Mouse (Mus musculus) kidney, embryonic 16.5 days (tissue): ENCODE results near the gene Pamr1. TPM values are rescaled to one million over a fixed set of nuclear protein-coding genes. Genes with fewer than 3 reads are reported as not detected.

Source experiments
- ATAC-seq: fragments of 200-750 bp; cut with Nextera tagmentation; 2 replicates; pipeline ENCODE4 v1.8.0; 2017; ENCODE audit warnings: moderate TSS enrichment; ENCODE audit not compliant: low FRiP score, low TSS enrichment
- H3K27ac ChIP-seq: fragments of 300-500 bp; sonication (generic); 2 replicates; pipeline ENCODE4 v1.5.1; 2014; ENCODE audit warnings: low read length
- H3K27me3 ChIP-seq: fragments of 300-500 bp; sonication (generic); 2 replicates; pipeline ENCODE4 v1.6.1; 2014; ENCODE audit warnings: low read length, control low read depth, mixed read lengths; ENCODE audit not compliant: insufficient read depth
- H3K36me3 ChIP-seq: fragments of 300-500 bp; sonication (generic); 2 replicates; pipeline ENCODE4 v1.6.1; 2014; ENCODE audit warnings: low read length, control low read depth, mixed read lengths; ENCODE audit not compliant: insufficient read depth
- H3K4me1 ChIP-seq: fragments of 300-500 bp; sonication (generic); 2 replicates; pipeline ENCODE4 v1.6.1; 2014; ENCODE audit warnings: low read length, control low read depth, mixed read lengths; ENCODE audit not compliant: insufficient read depth
- H3K4me2 ChIP-seq: fragments of 300-500 bp; sonication (generic); replicated peaks from 2 replicates; pipeline ENCODE4 v1.6.1; 2014; ENCODE audit warnings: low read depth, low read length
- H3K4me3 ChIP-seq: fragments of 300-500 bp; sonication (generic); 2 replicates; pipeline ENCODE4 v1.5.1; 2014; ENCODE audit warnings: mild to moderate bottlenecking, low read length
- H3K9ac ChIP-seq: fragments of 300-500 bp; sonication (generic); replicated peaks from 2 replicates; pipeline ENCODE4 v1.6.1; 2014; ENCODE audit warnings: low read length
- H3K9me3 ChIP-seq: fragments of 300-500 bp; sonication (generic); 2 replicates; pipeline ENCODE4 v1.6.1; 2016; ENCODE audit warnings: low read length, control low read depth
- WGBS: fragments of 180-500 bp; shearing (Covaris S2); extraction: QIAGEN DNeasy Blood & Tissue Kit; methylation state at CpG from one replicate; pipeline ENCODE4 v1.1.7; 2014; 5-methylcytosine and 5-hydroxymethylcytosine counted together
- polyA plus RNA-seq: library from polyadenylated mRNA; unstranded; fragments of >200 nt; fragmentation: Nextera tagmentation; extraction: Ambion mirVana; gene quantifications from 2 replicates; pipeline ENCODE4 v1.2.1, GENCODE M21; 2015

Gene Pamr1
- polyA plus RNA-seq, result 31.2 and 34.1 TPM in 2 replicates

- Histone ChIP-seq H3K9ac (peak within 1 kb of the TSS; percentile 53), H3K4me2 (peak within 1 kb of the TSS; percentile 71), H3K9me3 (no peaks in the 10 kb centered on the region), H3K36me3 (no peaks in the 10 kb centered on the region), H3K27ac (peak within 1 kb of the TSS; percentile 63), H3K27me3 (0 out of 2 replicates have a peak, but pooled peaks cover 3% of the 10 kb centered on the region), H3K4me1 (peaks cover 31% of the 10 kb centered on the region), H3K4me3 (peak within 1 kb of the TSS; percentile 52)
- under 1% methylated on average over 26 of the region's 26 CpGs for WGBS
- peak; percentile 84 for ATAC-seq
Observed at GRCm38 (mm10) chr2:102549611-102550266, at the start of gene Pamr1. Gene Pamr1, plus strand, starts transcription at chr2:102550012.

GRCm38 (mm10) chr2:102507633-102508032 lies 42.2 kb upstream of the Pamr1 start:
- Histone ChIP-seq H3K36me3 (no peaks in the 10 kb centered on the region), H3K27ac (no peak overlapping the region), H3K9me3 (no peaks in the 10 kb centered on the region), H3K4me3 (no peak overlapping the region), H3K27me3 (no peaks in the 10 kb centered on the region), H3K4me2 (no peak overlapping the region), H3K9ac (no peak overlapping the region), H3K4me1 (0 out of 2 replicates have a peak, but pooled peaks cover 3% of the 10 kb centered on the region)
- no peak for ATAC-seq
- 55% methylated on average over 4 of the region's 4 CpGs for WGBS

GRCm38 (mm10) chr2:102508154-102508553 lies 41.7 kb upstream of the Pamr1 start:
- Histone ChIP-seq H3K9ac (no peak overlapping the region), H3K4me3 (no peak overlapping the region), H3K9me3 (no peaks in the 10 kb centered on the region), H3K27ac (no peak overlapping the region), H3K27me3 (no peaks in the 10 kb centered on the region), H3K36me3 (no peaks in the 10 kb centered on the region), H3K4me1 (0 out of 2 replicates have a peak, but pooled peaks cover 3% of the 10 kb centered on the region), H3K4me2 (no peak overlapping the region)
- ATAC-seq, result no peak
- WGBS, result 26% methylated on average over 1 of the region's 1 CpGs

GRCm38 (mm10) chr2:102519956-102520355 lies 29.9 kb upstream of the Pamr1 start:
- no peaks in the 10 kb centered on the region for H3K36me3 ChIP-seq

GRCm38 (mm10) chr2:102527563-102527962 lies 22.2 kb upstream of the Pamr1 start:
- H3K4me2 ChIP-seq, result no peak overlapping the region
- no peaks in the 10 kb centered on the region for H3K36me3 ChIP-seq
- no peaks in the 10 kb centered on the region for H3K4me1 ChIP-seq
- WGBS, result 86% methylated on average over 4 of the region's 4 CpGs
- H3K27ac ChIP-seq, result no peak overlapping the region
- no peak overlapping the region for H3K4me3 ChIP-seq
- H3K9me3 ChIP-seq, result no peaks in the 10 kb centered on the region
- no peak for ATAC-seq
- no peaks in the 10 kb centered on the region for H3K27me3 ChIP-seq
- no peak overlapping the region for H3K9ac ChIP-seq

More at GRCm38 (mm10) chr2:102519956-102520355, 29.9 kb upstream of the Pamr1 start:
- no peak overlapping the region for H3K9ac ChIP-seq
- ATAC-seq, result no peak
- H3K4me2 ChIP-seq, result no peak overlapping the region
- no peak overlapping the region for H3K27ac ChIP-seq
- no peaks in the 10 kb centered on the region for H3K4me1 ChIP-seq
- no peaks in the 10 kb centered on the region for H3K27me3 ChIP-seq
- H3K9me3 ChIP-seq, result no peaks in the 10 kb centered on the region
- H3K4me3 ChIP-seq, result no peak overlapping the region

- ATAC-seq, result no peak
- H3K4me1 ChIP-seq, result no peaks in the 10 kb centered on the region
- H3K4me2 ChIP-seq, result no peak overlapping the region
- H3K9ac ChIP-seq, result no peak overlapping the region
- no peaks in the 10 kb centered on the region for H3K36me3 ChIP-seq
- no peak overlapping the region for H3K4me3 ChIP-seq
- WGBS, result 79% methylated on average over 4 of the region's 4 CpGs
- no peaks in the 10 kb centered on the region for H3K27me3 ChIP-seq
- H3K27ac ChIP-seq, result no peak overlapping the region
- H3K9me3 ChIP-seq, result no peaks in the 10 kb centered on the region
Observed at GRCm38 (mm10) chr2:102533437-102533836, 16.4 kb upstream of the Pamr1 start.

- Histone ChIP-seq H3K27ac (no peak overlapping the region), H3K9ac (no peak overlapping the region), H3K4me2 (no peak overlapping the region), H3K4me3 (no peak overlapping the region), H3K27me3 (no peaks in the 10 kb centered on the region), H3K4me1 (peaks cover 10% of the 10 kb centered on the region; the same call in 1 of the 2 replicates), H3K36me3 (no peaks in the 10 kb centered on the region), H3K9me3 (no peaks in the 10 kb centered on the region)
- no peak for ATAC-seq
- WGBS, result 78% methylated on average over 3 of the region's 3 CpGs
Observed at GRCm38 (mm10) chr2:102536766-102537165, 13.0 kb upstream of the Pamr1 start.

GRCm38 (mm10) chr2:102540438-102541230 lies 9.2 kb upstream of the Pamr1 start:
- no peaks in the 10 kb centered on the region for H3K9me3 ChIP-seq
- no peak overlapping the region for H3K9ac ChIP-seq
- no peak overlapping the region for H3K4me3 ChIP-seq
- no peaks in the 10 kb centered on the region for H3K27me3 ChIP-seq
- WGBS, result 24% methylated on average over 11 of the region's 11 CpGs
- H3K4me1 ChIP-seq, result peaks cover 10% of the 10 kb centered on the region; the same call in 1 of the 2 replicates
- no peak overlapping the region for H3K27ac ChIP-seq
- H3K4me2 ChIP-seq, result no peak overlapping the region
- ATAC-seq, result peak; percentile 69
- no peaks in the 10 kb centered on the region for H3K36me3 ChIP-seq

- 42% methylated on average over 4 of the region's 4 CpGs for WGBS
- H3K9ac ChIP-seq, result no peak overlapping the region
- no peaks in the 10 kb centered on the region for H3K9me3 ChIP-seq
- H3K4me2 ChIP-seq, result no peak overlapping the region
- H3K36me3 ChIP-seq, result no peaks in the 10 kb centered on the region
- peaks cover 10% of the 10 kb centered on the region; the same call in 1 of the 2 replicates for H3K4me1 ChIP-seq
- no peak overlapping the region for H3K4me3 ChIP-seq
- no peak overlapping the region for H3K27ac ChIP-seq
- no peaks in the 10 kb centered on the region for H3K27me3 ChIP-seq
- ATAC-seq, result no peak
Observed at GRCm38 (mm10) chr2:102541404-102542125, 8.2 kb upstream of the Pamr1 start.
